Mouse (Mus musculus): ENCODE measurements at regions not wholly inside any gene's neighbourhood (a gene's known extent, or its start where the extent isn't known, plus 50 kb on each side); places are given as distances from the start of the nearest gene placed in this dataset.

GRCm38 (mm10) chr10:117541487-117541886, 87.8 kb upstream of the Cpm start:
- DNase-seq (ENCODE audit: low spot score): no peak

GRCm38 (mm10) chr10:117540747-117541398, 88.4 kb upstream of the Cpm start:
- no peak for DNase-seq (ENCODE audit: low spot score)

- DNase-seq (ENCODE audit: low spot score): no peak
These were observed 89.1 kb upstream of the Cpm start for GRCm38 (mm10) chr10:117540112-117540594.

- DNase-seq (ENCODE audit: low spot score): no peak
These were observed 89.8 kb upstream of the Cpm start for GRCm38 (mm10) chr10:117539532-117539931.

- no peak for DNase-seq (ENCODE audit: low spot score)
These were observed 90.6 kb upstream of the Cpm start for GRCm38 (mm10) chr10:117538725-117539124.

- no peak for DNase-seq (ENCODE audit: low spot score)
These were observed 92.3 kb upstream of the Cpm start for GRCm38 (mm10) chr10:117536769-117537599.

GRCm38 (mm10) chr10:117535843-117536242, 93.5 kb upstream of the Cpm start:
- DNase-seq (ENCODE audit: low spot score): no peak

- no peak for DNase-seq (ENCODE audit: low spot score)
These were observed 94.1 kb upstream of the Cpm start for GRCm38 (mm10) chr10:117534992-117535719.

GRCm38 (mm10) chr10:117534478-117534877, 94.8 kb upstream of the Cpm start:
- DNase-seq (ENCODE audit: low spot score): no peak

GRCm38 (mm10) chr10:117533541-117534386, 95.5 kb upstream of the Cpm start:
- no peak for DNase-seq (ENCODE audit: low spot score)

GRCm38 (mm10) chr10:117532750-117533540, 96.4 kb upstream of the Cpm start:
- no peak for DNase-seq (ENCODE audit: low spot score)

GRCm38 (mm10) chr10:117531798-117532747, 97.2 kb upstream of the Cpm start:
- DNase-seq (ENCODE audit: low spot score): no peak

- no peak for DNase-seq (ENCODE audit: low spot score)
These were observed 98.3 kb upstream of the Cpm start for GRCm38 (mm10) chr10:117530859-117531602.

- DNase-seq (ENCODE audit: low spot score): no peak
These were observed 99.1 kb upstream of the Cpm start for GRCm38 (mm10) chr10:117530007-117530858.

- no peak for DNase-seq (ENCODE audit: low spot score)
These were observed 99.9 kb upstream of the Cpm start for GRCm38 (mm10) chr10:117529269-117530006.

GRCm38 (mm10) chr10:117528575-117529268, 100.6 kb upstream of the Cpm start:
- DNase-seq (ENCODE audit: low spot score): no peak

GRCm38 (mm10) chr10:117527979-117528378, 101.3 kb upstream of the Cpm start:
- no peak for DNase-seq (ENCODE audit: low spot score)
